Mouse (Mus musculus): Measurements from ENCODE around the gene Dennd2c.

GRCm38 (mm10) chr3:103081861-103082453 lies 20.4 kb upstream of the Dennd2c start:
- TF ChIP-seq CTCF (IDR thresholded peaks at IDR 0.05; ENCODE audit: borderline replicate concordance, insufficient read depth, low read depth, low read length) (no peak), POLR2A (IDR thresholded peaks at IDR 0.05; ENCODE audit: borderline replicate concordance, insufficient read depth, low read length) (no peak)

All from cerebellum, adult 2 months (tissue).